Mouse (Mus musculus): ENCODE measurements around the gene Gja5. TPM values are rescaled to one million over a fixed set of nuclear protein-coding genes. Genes with fewer than 3 reads are reported as not detected.
A peak's percentile ranks its signal among the peaks of the same experiment; 100 is the strongest.

The Gja5 gene
- polyA plus RNA-seq, 1 experiment, result 14.7 TPM

GRCm38 (mm10) chr3:96936241-96936640 is 31.7 kb downstream of the Gja5 start:
- Histone ChIP-seq H3K27me3 (ENCODE audit: control insufficient read depth, insufficient read depth, insufficient read length) (peaks cover 23% of the 10 kb centered on the region), H3ac (ENCODE audit: control insufficient read depth, insufficient read length) (no peak overlapping the region), H3K4me3 (no peak overlapping the region), H3K79me2 (ENCODE audit: control insufficient read depth, insufficient read depth) (no peaks in the 10 kb centered on the region), H3K4me2 (ENCODE audit: low read depth) (peak overlapping the region; percentile 28), H3K36me3 (ENCODE audit: control insufficient read depth, insufficient read depth) (no peaks in the 10 kb centered on the region)
- no peak for TF ChIP-seq REST (IDR thresholded peaks at IDR 0.05; ENCODE audit: insufficient read depth, insufficient read length)
- no peak for TF ChIP-seq TCF12 (IDR thresholded peaks at IDR 0.05; ENCODE audit: insufficient read depth, poor library complexity, severe bottlenecking)
- no peak for TF ChIP-seq MYOG (IDR thresholded peaks at IDR 0.05; ENCODE audit: control insufficient read depth in 1 of 3, insufficient read depth in 1 of 3, insufficient read length in 2 of 3, low read depth in 2 of 3)
- no peak for TF ChIP-seq CEBPB (IDR thresholded peaks at IDR 0.05; ENCODE audit: insufficient read depth, poor library complexity, severe bottlenecking)
- no peak for TF ChIP-seq USF1 (IDR thresholded peaks at IDR 0.05; ENCODE audit: low read depth)
- no peak for TF ChIP-seq E2F4 (IDR thresholded peaks at IDR 0.05; ENCODE audit: insufficient read depth)
- no peak for TF ChIP-seq TCF3 (IDR thresholded peaks at IDR 0.05; ENCODE audit: insufficient read length, low read depth)
- TF ChIP-seq MAX (IDR thresholded peaks at IDR 0.05; ENCODE audit: low read depth), result no peak
- TF ChIP-seq POLR2A (IDR thresholded peaks at IDR 0.05; ENCODE audit: insufficient read length, low read depth), result no peak
- no peak for TF ChIP-seq SRF (IDR thresholded peaks at IDR 0.05; ENCODE audit: control insufficient read depth, insufficient read length, low read depth)
- no peak for TF ChIP-seq MYOD1 (IDR thresholded peaks at IDR 0.05; ENCODE audit: control insufficient read depth in 1 of 3, insufficient read length in 2 of 3, low read depth in 2 of 3)
- no peak for TF ChIP-seq POLR2AphosphoS2 (IDR thresholded peaks at IDR 0.05; ENCODE audit: insufficient read length, low read depth)

GRCm38 (mm10) chr3:96937606-96938005 is 33.1 kb downstream of the Gja5 start:
- H3K36me3 ChIP-seq (ENCODE audit: control insufficient read depth, insufficient read depth), result no peaks in the 10 kb centered on the region
- TF ChIP-seq MYOG (IDR thresholded peaks at IDR 0.05; ENCODE audit: control insufficient read depth in 1 of 3, insufficient read depth in 1 of 3, insufficient read length in 2 of 3, low read depth in 2 of 3), result peak in 1 of 3 experiments; percentile 28
- TF ChIP-seq MYOD1 (IDR thresholded peaks at IDR 0.05; ENCODE audit: control insufficient read depth in 1 of 3, insufficient read length in 2 of 3, low read depth in 2 of 3), result peak in 2 of 3 experiments; percentile 32 to 37
- TF ChIP-seq REST (IDR thresholded peaks at IDR 0.05; ENCODE audit: insufficient read depth, insufficient read length), result no peak
- TF ChIP-seq TCF12 (IDR thresholded peaks at IDR 0.05; ENCODE audit: insufficient read depth, poor library complexity, severe bottlenecking), result no peak
- TF ChIP-seq E2F4 (IDR thresholded peaks at IDR 0.05; ENCODE audit: insufficient read depth), result no peak
- no peak overlapping the region for H3K4me3 ChIP-seq

GRCm38 (mm10) chr3:96938738-96939137 is 34.2 kb downstream of the Gja5 start:
- TF ChIP-seq TCF3 (IDR thresholded peaks at IDR 0.05; ENCODE audit: insufficient read length, low read depth) (no peak), POLR2A (IDR thresholded peaks at IDR 0.05; ENCODE audit: insufficient read length, low read depth) (no peak), MYOD1 (IDR thresholded peaks at IDR 0.05; ENCODE audit: control insufficient read depth in 1 of 3, insufficient read length in 2 of 3, low read depth in 2 of 3) (no peak), REST (IDR thresholded peaks at IDR 0.05; ENCODE audit: insufficient read depth, insufficient read length) (no peak), MYOG (IDR thresholded peaks at IDR 0.05; ENCODE audit: control insufficient read depth in 1 of 3, insufficient read depth in 1 of 3, insufficient read length in 2 of 3, low read depth in 2 of 3) (no peak), E2F4 (IDR thresholded peaks at IDR 0.05; ENCODE audit: insufficient read depth) (no peak), CEBPB (IDR thresholded peaks at IDR 0.05; ENCODE audit: insufficient read depth, poor library complexity, severe bottlenecking) (no peak), TCF12 (IDR thresholded peaks at IDR 0.05; ENCODE audit: insufficient read depth, poor library complexity, severe bottlenecking) (no peak), POLR2AphosphoS2 (IDR thresholded peaks at IDR 0.05; ENCODE audit: insufficient read length, low read depth) (no peak), SRF (IDR thresholded peaks at IDR 0.05; ENCODE audit: control insufficient read depth, insufficient read length, low read depth) (no peak), USF1 (IDR thresholded peaks at IDR 0.05; ENCODE audit: low read depth) (no peak), MAX (IDR thresholded peaks at IDR 0.05; ENCODE audit: low read depth) (no peak)
- Histone ChIP-seq H3K4me3 (no peak overlapping the region), H3K79me2 (ENCODE audit: control insufficient read depth, insufficient read depth) (no peaks in the 10 kb centered on the region), H3K27me3 (ENCODE audit: control insufficient read depth, insufficient read depth, insufficient read length) (peaks cover 15% of the 10 kb centered on the region), H3K4me2 (ENCODE audit: low read depth) (no peak overlapping the region), H3K36me3 (ENCODE audit: control insufficient read depth, insufficient read depth) (no peaks in the 10 kb centered on the region), H3ac (ENCODE audit: control insufficient read depth, insufficient read length) (no peak overlapping the region)

More at GRCm38 (mm10) chr3:96937606-96938005, 33.1 kb downstream of the Gja5 start:
- peaks cover 15% of the 10 kb centered on the region for H3K27me3 ChIP-seq (ENCODE audit: control insufficient read depth, insufficient read depth, insufficient read length)
- H3ac ChIP-seq (ENCODE audit: control insufficient read depth, insufficient read length), result no peak overlapping the region
- H3K79me2 ChIP-seq (ENCODE audit: control insufficient read depth, insufficient read depth), result no peaks in the 10 kb centered on the region
- H3K4me2 ChIP-seq (ENCODE audit: low read depth), result no peak overlapping the region

GRCm38 (mm10) chr3:96942706-96943105 is 38.2 kb downstream of the Gja5 start:
- Histone ChIP-seq H3K4me2 (ENCODE audit: low read depth) (no peak overlapping the region), H3ac (ENCODE audit: control insufficient read depth, insufficient read length) (no peak overlapping the region)
- no peak for TF ChIP-seq MAX (IDR thresholded peaks at IDR 0.05; ENCODE audit: low read depth)
- TF ChIP-seq TCF3 (IDR thresholded peaks at IDR 0.05; ENCODE audit: insufficient read length, low read depth), result no peak
- no peak for TF ChIP-seq CEBPB (IDR thresholded peaks at IDR 0.05; ENCODE audit: insufficient read depth, poor library complexity, severe bottlenecking)
- no peak for TF ChIP-seq E2F4 (IDR thresholded peaks at IDR 0.05; ENCODE audit: insufficient read depth)
- TF ChIP-seq TCF12 (IDR thresholded peaks at IDR 0.05; ENCODE audit: insufficient read depth, poor library complexity, severe bottlenecking), result no peak
- TF ChIP-seq MYOG (IDR thresholded peaks at IDR 0.05; ENCODE audit: control insufficient read depth in 1 of 3, insufficient read depth in 1 of 3, insufficient read length in 2 of 3, low read depth in 2 of 3), result no peak
- no peak for TF ChIP-seq SRF (IDR thresholded peaks at IDR 0.05; ENCODE audit: control insufficient read depth, insufficient read length, low read depth)
- TF ChIP-seq USF1 (IDR thresholded peaks at IDR 0.05; ENCODE audit: low read depth), result no peak
- no peak for TF ChIP-seq POLR2AphosphoS2 (IDR thresholded peaks at IDR 0.05; ENCODE audit: insufficient read length, low read depth)
- no peak for TF ChIP-seq MYOD1 (IDR thresholded peaks at IDR 0.05; ENCODE audit: control insufficient read depth in 1 of 3, insufficient read length in 2 of 3, low read depth in 2 of 3)

More at GRCm38 (mm10) chr3:96942706-96943105, 38.2 kb downstream of the Gja5 start:
- Histone ChIP-seq H3K79me2 (ENCODE audit: control insufficient read depth, insufficient read depth) (no peaks in the 10 kb centered on the region), H3K36me3 (ENCODE audit: control insufficient read depth, insufficient read depth) (no peaks in the 10 kb centered on the region), H3K27me3 (ENCODE audit: control insufficient read depth, insufficient read depth, insufficient read length) (no peaks in the 10 kb centered on the region), H3K4me3 (no peak overlapping the region)

Data from myocyte (in vitro differentiated cells).